Mouse (Mus musculus): ENCODE measurements around the gene Smim6. TPM values are rescaled to one million over a fixed set of nuclear protein-coding genes. Genes with fewer than 3 reads are reported as not detected.
A peak's percentile ranks its signal among the peaks of the same experiment; 100 is the strongest.

Smim6 gene
- polyA plus RNA-seq, 1 experiment, result 17.8 TPM

DNA sequence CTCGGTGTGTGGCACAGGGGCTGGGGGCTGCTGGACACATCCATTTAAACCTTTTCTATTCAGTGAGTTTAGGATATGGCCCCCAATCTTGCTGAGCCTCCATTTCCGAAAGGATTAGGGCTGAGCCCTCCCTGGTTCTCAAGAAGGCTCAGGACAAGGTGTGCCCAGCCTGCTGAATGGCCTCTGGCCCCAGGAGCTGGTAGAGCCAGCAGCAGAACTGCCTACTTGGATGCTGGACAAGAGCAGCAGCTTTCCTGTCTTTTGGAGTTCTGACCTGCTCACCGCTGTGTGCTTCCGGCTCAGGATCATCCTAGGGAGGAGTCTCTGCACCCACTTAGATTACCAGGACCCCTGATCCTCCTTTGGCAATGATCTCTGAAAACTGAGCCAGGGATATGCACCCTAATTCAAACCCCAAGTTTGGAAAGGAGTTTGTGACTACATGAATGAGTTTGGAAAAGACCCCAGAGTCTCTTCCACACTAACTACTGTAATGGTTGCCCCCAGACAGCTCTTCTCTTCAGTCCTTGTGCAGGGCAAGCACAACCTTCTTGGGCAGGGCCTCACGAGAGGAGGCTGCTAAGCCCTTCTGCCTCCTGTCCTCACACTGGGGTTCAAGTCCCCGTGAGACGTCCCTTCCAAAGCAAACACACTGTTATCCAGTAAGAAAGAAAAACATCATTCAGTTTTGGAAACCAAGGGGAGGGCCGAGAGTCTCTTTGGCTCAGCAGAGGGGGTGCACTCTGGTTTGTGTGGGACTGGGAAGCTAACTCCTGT, 11.1 kb upstream of the Smim6 start:
- DNase-seq (ENCODE audit: low spot score), result no peak

DNA sequence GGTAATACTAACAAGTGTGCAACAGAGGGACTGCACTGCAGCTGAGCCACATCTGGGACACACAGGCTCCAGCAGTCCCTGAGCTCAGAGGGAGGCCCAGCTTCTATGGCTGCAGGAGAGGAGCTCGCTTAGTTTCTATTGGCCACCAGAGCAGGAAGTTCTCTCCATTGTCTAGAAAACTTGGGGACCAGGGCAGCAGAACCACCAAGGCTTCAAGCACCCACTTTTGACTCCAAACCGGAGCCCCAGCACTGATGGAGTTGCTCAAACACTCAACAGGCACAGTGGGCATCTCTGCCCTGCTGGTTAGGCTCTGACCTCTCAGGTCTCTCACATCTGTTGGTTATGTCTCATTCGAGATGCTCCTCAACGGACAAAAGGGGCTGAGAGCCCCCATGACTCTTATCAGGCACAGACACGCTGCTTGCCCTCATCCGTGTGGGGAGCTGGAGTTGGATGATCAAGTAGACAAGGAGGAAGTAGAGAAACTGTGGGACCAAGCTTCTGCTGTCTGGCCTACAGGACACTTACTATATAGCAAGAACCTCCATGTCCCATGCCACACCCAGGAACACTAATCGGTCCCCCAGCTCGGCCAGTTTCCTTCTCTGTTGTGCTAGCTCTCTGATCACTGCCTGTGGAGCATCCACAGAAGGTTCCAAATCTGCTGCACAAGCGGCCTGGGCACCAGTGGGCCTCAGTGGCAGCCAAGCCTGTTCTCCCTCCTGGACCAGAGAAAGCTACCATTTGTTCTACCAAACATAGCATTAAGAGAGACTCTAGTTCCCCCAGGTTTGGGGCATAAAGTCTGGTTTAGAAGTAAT, 10.3 kb upstream of the Smim6 start:
- no peak for DNase-seq (ENCODE audit: low spot score)

- DNase-seq (ENCODE audit: low spot score), result no peak
Observed at GRCm38 (mm10) chr11:115902177-115902576, 9.6 kb upstream of the Smim6 start.

GRCm38 (mm10) chr11:115902831-115903230, 9.0 kb upstream of the Smim6 start:
- DNase-seq (ENCODE audit: low spot score), result peak; percentile 57

GRCm38 (mm10) chr11:115903384-115904230, 8.2 kb upstream of the Smim6 start:
- DNase-seq (ENCODE audit: low spot score), result no peak

DNA sequence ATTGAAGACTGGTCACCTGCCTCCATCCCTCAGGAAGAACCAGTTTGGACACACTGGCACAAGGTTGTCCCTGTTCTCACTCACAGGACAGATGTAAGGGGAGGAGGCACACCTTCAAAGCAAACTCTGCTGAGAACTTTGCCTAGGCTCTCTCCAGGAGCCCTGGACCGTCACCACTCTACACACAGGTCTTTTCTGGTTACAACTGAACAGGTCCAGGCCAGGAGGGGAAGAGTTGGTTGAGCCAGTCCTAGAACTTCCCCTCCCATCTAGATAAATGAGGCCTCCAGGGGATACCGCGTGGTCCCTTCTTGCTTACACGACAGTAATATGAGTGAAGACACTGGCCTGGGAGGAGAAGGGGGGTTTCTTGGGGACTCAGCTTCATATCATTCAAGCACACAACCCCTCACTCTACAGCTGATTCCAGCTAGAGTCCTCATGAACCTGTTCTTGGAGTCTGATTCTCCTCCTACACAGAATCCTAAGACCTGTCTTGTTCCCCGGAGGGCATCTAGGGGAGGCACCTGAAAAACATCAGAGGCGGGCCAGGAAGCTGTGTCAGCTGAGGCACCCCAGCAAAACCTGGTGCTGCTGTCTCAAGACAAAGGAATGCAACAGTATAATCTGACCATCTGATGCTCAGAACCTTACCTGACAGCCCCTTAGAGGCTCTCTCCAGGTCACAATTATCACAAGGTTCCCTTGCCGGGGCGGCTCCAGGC, 7.4 kb upstream of the Smim6 start:
- DNase-seq (ENCODE audit: low spot score), result no peak

DNA sequence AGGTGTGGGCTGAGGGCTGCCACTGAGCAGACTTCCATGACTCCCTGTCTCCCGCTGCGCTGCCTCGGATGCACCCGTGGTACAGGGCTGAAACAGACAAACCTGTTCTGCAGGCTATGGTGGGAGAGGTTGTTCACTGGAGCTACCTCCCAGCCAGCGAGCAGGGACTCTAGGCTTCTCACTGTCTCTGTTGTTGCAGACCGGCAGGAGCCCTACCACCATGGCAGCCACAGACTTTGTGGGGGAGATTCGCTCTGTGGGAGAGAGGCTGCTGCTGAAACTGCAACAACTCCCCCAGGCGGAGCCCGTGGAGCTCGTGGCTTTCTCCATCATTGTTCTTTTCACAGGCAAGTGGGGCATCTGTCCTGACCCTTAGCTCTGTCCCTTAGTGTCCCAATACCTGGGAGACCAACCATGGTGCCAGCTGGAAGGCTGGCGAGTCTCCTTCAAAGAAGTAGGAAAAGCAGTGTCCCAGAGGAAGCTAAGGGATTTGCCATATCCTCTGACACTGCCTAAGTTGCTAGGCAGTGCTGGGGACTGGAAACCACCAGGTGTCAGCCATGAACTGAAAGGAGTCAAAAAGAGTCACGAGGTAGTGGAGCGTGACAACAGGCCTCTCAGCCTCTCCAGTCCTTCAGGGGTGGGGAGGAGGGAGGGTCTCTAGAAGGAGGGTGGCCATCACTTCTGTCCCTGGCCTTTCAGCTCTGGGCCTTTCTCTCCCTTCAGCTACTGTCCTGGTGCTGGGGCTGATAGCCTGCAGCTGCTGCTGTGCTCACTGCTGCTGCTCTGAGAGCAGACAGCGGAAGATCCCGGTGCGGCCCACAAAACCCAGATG, 6.6 kb upstream of the Smim6 start:
- DNase-seq (ENCODE audit: low spot score), result peak; percentile 50

DNA sequence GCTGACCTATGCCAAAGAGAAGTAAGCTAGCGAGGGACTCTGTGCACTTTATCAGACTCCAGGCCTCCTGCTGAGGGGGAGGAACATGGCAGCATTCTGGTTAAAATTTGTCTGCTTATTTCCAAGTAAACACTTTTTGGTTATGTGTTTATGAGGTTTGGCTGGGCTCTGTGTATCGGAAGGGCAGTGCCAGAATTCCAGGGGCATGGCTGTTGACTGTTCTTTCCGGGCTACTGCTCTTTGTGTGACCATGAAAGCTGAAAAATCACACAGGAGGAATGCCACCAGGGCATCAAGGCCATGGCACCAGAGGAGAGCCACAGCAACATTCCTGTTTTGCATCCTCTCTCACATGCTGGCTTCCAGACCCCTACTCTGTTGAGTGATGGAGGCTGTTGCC, 5.7 kb upstream of the Smim6 start:
- DNase-seq (ENCODE audit: low spot score), result no peak

- no peak for DNase-seq (ENCODE audit: low spot score)
Observed at GRCm38 (mm10) chr11:115906521-115906920, 5.3 kb upstream of the Smim6 start.

DNA sequence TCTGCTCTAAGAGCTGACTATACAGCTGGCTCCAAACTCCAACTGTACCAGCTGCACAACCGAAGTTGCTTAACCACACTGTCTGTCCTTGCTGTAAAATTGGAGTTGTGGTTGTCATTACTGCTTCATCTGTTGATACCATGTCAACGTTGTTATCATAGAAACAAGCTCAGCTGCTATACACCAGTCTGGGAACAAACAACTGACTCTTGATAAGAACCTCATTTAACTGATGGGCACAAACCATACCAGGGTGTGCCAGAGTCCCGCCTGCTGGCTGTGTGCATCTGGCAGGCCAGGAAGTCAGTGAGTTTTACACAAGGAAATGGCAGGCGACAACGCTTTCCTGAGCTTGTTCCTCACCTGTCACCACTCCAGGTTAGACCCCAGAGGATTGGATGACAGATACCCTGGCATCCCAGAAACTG, 669 bp upstream of the Smim6 start:
- DNase-seq (ENCODE audit: low spot score), result no peak

DNA sequence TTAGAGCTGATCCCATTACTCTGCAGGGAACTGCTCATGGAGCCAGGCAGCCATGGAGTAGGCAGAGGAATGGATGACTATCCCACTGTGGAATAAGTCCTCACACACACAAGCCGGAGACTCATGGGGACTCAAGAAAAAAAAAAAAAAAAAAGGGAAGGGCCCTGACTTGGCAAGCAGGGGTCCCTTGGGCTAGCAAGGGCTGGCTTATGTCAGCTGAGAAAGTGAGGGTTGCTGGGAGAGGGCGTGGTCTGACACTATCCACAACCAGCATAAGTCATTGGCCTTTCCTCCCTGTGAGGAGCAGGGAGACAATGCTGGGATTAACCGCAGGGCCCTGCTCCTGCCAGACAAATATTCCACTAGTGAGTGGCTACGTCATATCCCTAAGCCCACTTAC, 4.8 kb downstream of the Smim6 start:
- DNase-seq (ENCODE audit: low spot score), result no peak

- no peak for DNase-seq (ENCODE audit: low spot score)
Observed at GRCm38 (mm10) chr11:115918637-115919036, 6.8 kb downstream of the Smim6 start.

GRCm38 (mm10) chr11:115919073-115919472, 7.3 kb downstream of the Smim6 start:
- DNase-seq (ENCODE audit: low spot score), result no peak

GRCm38 (mm10) chr11:115920110-115920818, 8.4 kb downstream of the Smim6 start:
- DNase-seq (ENCODE audit: low spot score), result no peak

DNA sequence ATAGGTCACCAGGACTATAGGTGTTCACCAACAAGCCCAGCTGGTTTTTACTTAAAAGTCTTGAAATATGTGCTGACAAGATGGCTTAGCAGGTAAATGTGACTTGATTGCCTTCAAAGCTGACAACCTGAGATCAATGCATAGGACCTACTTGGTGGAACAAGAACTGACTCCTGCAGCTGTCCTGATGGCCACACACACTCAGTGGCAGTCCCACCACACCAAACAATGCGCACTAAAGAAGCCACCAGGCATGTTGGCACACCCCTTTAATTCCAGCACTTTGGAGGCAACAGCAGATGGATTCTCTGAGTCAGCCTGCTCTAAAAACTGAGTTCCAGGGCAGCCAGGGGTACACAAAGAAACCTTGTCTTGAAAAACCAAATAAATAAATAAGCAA, 10.2 kb downstream of the Smim6 start:
- DNase-seq (ENCODE audit: low spot score), result no peak

GRCm38 (mm10) chr11:115929031-115929430, 17.2 kb downstream of the Smim6 start:
- no peak for DNase-seq (ENCODE audit: low spot score)

GRCm38 (mm10) chr11:115929818-115930217, 18.0 kb downstream of the Smim6 start:
- no peak for DNase-seq (ENCODE audit: low spot score)

DNA sequence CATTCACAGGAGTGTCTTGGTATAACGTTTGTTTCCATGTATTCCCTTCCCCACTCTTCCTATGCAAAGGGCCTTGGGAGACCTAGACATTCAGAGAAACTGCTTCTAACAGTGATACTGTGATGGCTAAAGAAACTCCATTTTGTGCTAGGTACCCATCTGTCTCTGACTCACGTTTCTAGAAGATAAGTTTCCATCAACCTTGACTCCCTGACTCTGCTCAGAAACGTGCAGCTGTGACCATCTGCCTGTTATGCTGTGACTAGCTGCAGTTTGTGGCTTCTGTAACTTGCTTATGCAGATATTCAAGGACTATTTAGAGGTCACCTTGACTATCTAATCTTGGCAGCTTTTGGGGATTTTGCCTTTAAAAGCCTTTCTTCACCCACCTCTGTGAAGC, 19.4 kb downstream of the Smim6 start:
- no peak for DNase-seq (ENCODE audit: low spot score)

DNA sequence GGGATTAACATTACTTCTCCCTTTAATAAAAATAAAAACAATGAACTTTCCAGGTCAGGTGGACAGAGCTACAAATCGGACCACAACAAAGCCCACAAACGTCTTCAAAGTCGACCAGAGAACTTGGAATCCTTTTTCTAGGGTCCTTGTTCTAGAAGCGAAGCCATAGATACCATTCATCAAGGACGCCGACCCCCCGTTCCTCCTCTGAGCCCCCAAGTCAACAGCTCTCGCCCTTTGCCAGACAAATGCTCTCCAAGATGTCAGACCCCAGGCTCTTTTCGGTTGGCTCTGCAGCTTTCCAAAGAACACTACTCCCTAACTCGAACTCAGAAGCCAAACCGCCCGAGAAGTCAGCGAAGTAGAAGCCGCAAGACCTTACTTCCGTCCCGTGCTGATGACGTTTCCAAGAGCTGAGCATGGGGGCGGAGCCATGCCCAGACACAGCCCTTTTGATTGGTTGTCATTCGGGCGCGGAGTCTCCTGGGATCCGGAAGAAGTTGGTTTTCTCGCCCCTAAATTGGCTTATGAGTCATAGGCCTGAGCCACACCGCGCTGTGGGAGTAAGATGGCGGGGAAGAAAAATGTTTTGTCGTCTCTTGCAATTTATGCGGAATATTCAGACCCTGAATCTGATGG, 21.4 kb downstream of the Smim6 start, which contains the start of the genes Sap30bp and Recql5:
Gene Sap30bp, plus strand, starts transcription at position 175 of the 639 bp plus-strand sequence.
Gene Recql5, minus strand, starts transcription at position 370 of the 639 bp plus-strand sequence.
- DNase-seq (ENCODE audit: low spot score), result peak; percentile 84
